Mouse (Mus musculus) embryonic facial prominence, embryonic 11.5 days (tissue): ENCODE measurements around the gene Mxra7. TPM values are rescaled to one million over a fixed set of nuclear protein-coding genes. Genes with fewer than 3 reads are reported as not detected.

ENCODE experiments used
- ATAC-seq: fragments of 200-750 bp; cut with Nextera tagmentation; replicated peaks from 2 replicates; pipeline ENCODE4 v1.8.0; 2017; ENCODE audit warnings: low read depth; ENCODE audit not compliant: insufficient number of reproducible peaks, low FRiP score, low TSS enrichment
- DNase-seq: peaks from one replicate; pipeline ENCODE4 v3.0.0-alpha.2; 2015; ENCODE audit warnings: low spot score
- H3K27ac ChIP-seq: fragments of 300-500 bp; sonication (generic); replicated peaks from 2 replicates; pipeline ENCODE4 v1.5.1; 2014; ENCODE audit warnings: mild to moderate bottlenecking, low read depth, low read length, control low read depth
- H3K27me3 ChIP-seq: fragments of 300-500 bp; sonication (generic); 2 replicates; pipeline ENCODE4 v1.6.1; 2014; ENCODE audit warnings: mild to moderate bottlenecking, low read length, moderate library complexity, mixed read lengths; ENCODE audit not compliant: control insufficient read depth, insufficient read depth
- H3K36me3 ChIP-seq: fragments of 300-500 bp; sonication (generic); replicated peaks from 2 replicates; pipeline ENCODE4 v1.6.1; 2014; ENCODE audit warnings: low read depth, mild to moderate bottlenecking, low read length, moderate library complexity, mixed read lengths; ENCODE audit not compliant: control insufficient read depth, insufficient read depth
- H3K4me1 ChIP-seq: fragments of 300-500 bp; sonication (generic); 2 replicates; pipeline ENCODE4 v1.6.1; 2014; ENCODE audit warnings: low read length, mixed read lengths; ENCODE audit not compliant: control insufficient read depth, insufficient read depth
- H3K4me2 ChIP-seq: fragments of 300-500 bp; sonication (generic); 2 replicates; pipeline ENCODE4 v1.6.1; 2014; ENCODE audit warnings: low read depth, mild to moderate bottlenecking, control low read depth, low read length, moderate library complexity
- H3K4me3 ChIP-seq: fragments of 300-500 bp; sonication (generic); 2 replicates; pipeline ENCODE4 v1.5.1; 2014; ENCODE audit warnings: low read depth, low read length, control low read depth
- H3K9ac ChIP-seq: fragments of 300-500 bp; sonication (generic); replicated peaks from 2 replicates; pipeline ENCODE4 v1.6.1; 2014; ENCODE audit warnings: mild to moderate bottlenecking, control low read depth, low read length
- H3K9me3 ChIP-seq: fragments of 300-500 bp; sonication (generic); replicated peaks from 2 replicates; pipeline ENCODE4 v1.6.1; 2016; ENCODE audit warnings: mild to moderate bottlenecking, low read length, inconsistent platforms, mixed read lengths; ENCODE audit not compliant: control insufficient read depth
- WGBS: fragments of 180-500 bp; shearing (Covaris S2); extraction: QIAGEN DNeasy Blood & Tissue Kit; methylation state at CpG from one replicate; pipeline ENCODE4 v1.1.7; 2014; 5-methylcytosine and 5-hydroxymethylcytosine counted together
- polyA plus RNA-seq: library from polyadenylated mRNA; unstranded; fragments of >200 nt; fragmentation: Nextera tagmentation; extraction: Ambion mirVana; gene quantifications from 2 replicates; pipeline ENCODE4 v1.2.1, GENCODE M21; 2014

Mxra7 gene
- polyA plus RNA-seq, 1 experiment from 2014 or later: 18.1 TPM

- DNase-seq: no peak
- H3K9me3 ChIP-seq: no peaks in the 10 kb centered on the region
- WGBS: 66% methylated on average over 2 of the region's 2 CpGs
- H3K27me3 ChIP-seq: no peaks in the 10 kb centered on the region
- H3K27ac ChIP-seq: no peak overlapping the region
- H3K4me3 ChIP-seq: no peak overlapping the region
- H3K4me1 ChIP-seq: no peaks in the 10 kb centered on the region
- H3K36me3 ChIP-seq: no peaks in the 10 kb centered on the region
- no peak overlapping the region for H3K4me2 ChIP-seq
- ATAC-seq: no peak
- H3K9ac ChIP-seq: no peak overlapping the region
These were observed 54.6 kb downstream of the Mxra7 start for GRCm38 (mm10) chr11:116773205-116773604.

GRCm38 (mm10) chr11:116769873-116770272 is 58.0 kb downstream of the Mxra7 start:
- Histone ChIP-seq H3K4me1 (no peaks in the 10 kb centered on the region), H3K4me3 (no peak overlapping the region), H3K36me3 (no peaks in the 10 kb centered on the region), H3K27me3 (no peaks in the 10 kb centered on the region), H3K4me2 (no peak overlapping the region), H3K9me3 (no peaks in the 10 kb centered on the region), H3K27ac (no peak overlapping the region), H3K9ac (no peak overlapping the region)
- 81% methylated on average over 5 of the region's 5 CpGs for WGBS
- DNase-seq (no peak), ATAC-seq (no peak)

- DNase-seq (no peak), ATAC-seq (no peak)
- no peaks in the 10 kb centered on the region for H3K36me3 ChIP-seq
- H3K9ac ChIP-seq: no peak overlapping the region
- no peak overlapping the region for H3K4me2 ChIP-seq
- H3K4me1 ChIP-seq: no peaks in the 10 kb centered on the region
- H3K27ac ChIP-seq: no peak overlapping the region
- no peaks in the 10 kb centered on the region for H3K27me3 ChIP-seq
- WGBS: 91% methylated on average over 2 of the region's 2 CpGs
- H3K4me3 ChIP-seq: no peak overlapping the region
- H3K9me3 ChIP-seq: no peaks in the 10 kb centered on the region
These were observed 62.9 kb downstream of the Mxra7 start for GRCm38 (mm10) chr11:116764946-116765345.

GRCm38 (mm10) chr11:116764346-116764745 is 63.5 kb downstream of the Mxra7 start:
- no peak overlapping the region for H3K9ac ChIP-seq
- DNase-seq: no peak
- ATAC-seq: no peak
- H3K4me3 ChIP-seq: no peak overlapping the region
- H3K27me3 ChIP-seq: no peaks in the 10 kb centered on the region
- no peak overlapping the region for H3K4me2 ChIP-seq
- H3K4me1 ChIP-seq: no peaks in the 10 kb centered on the region
- H3K9me3 ChIP-seq: no peaks in the 10 kb centered on the region
- WGBS: 92% methylated on average over 7 of the region's 7 CpGs
- no peaks in the 10 kb centered on the region for H3K36me3 ChIP-seq
- H3K27ac ChIP-seq: no peak overlapping the region

- Histone ChIP-seq H3K4me1 (no peaks in the 10 kb centered on the region), H3K27ac (no peak overlapping the region), H3K9ac (no peak overlapping the region), H3K4me3 (no peak overlapping the region), H3K36me3 (no peaks in the 10 kb centered on the region), H3K9me3 (no peaks in the 10 kb centered on the region), H3K27me3 (no peaks in the 10 kb centered on the region), H3K4me2 (no peak overlapping the region)
- 83% methylated on average over 4 of the region's 4 CpGs for WGBS
- DNase-seq (no peak), ATAC-seq (no peak)
These were observed 72.7 kb downstream of the Mxra7 start for GRCm38 (mm10) chr11:116755191-116755590.

GRCm38 (mm10) chr11:116753674-116754470 is 74.0 kb downstream of the Mxra7 start:
- H3K36me3 ChIP-seq: no peaks in the 10 kb centered on the region
- 90% methylated on average over 5 of the region's 5 CpGs for WGBS
- DNase-seq: no peak
- H3K4me3 ChIP-seq: no peak overlapping the region
- H3K9ac ChIP-seq: no peak overlapping the region
- H3K4me2 ChIP-seq: no peak overlapping the region
- H3K27me3 ChIP-seq: no peaks in the 10 kb centered on the region
- ATAC-seq: no peak
- no peaks in the 10 kb centered on the region for H3K9me3 ChIP-seq
- no peaks in the 10 kb centered on the region for H3K4me1 ChIP-seq
- H3K27ac ChIP-seq: no peak overlapping the region

Other genes starting within 250 kb of the Mxra7 start
- 17.2 and 17.4 TPM in 2 replicates for gene Ube2o, start 246.6 kb downstream of the Mxra7 start, polyA plus RNA-seq
- gene Aanat, start 241.6 kb downstream of the Mxra7 start, polyA plus RNA-seq: not detected in 2 replicates
- 2.8 and 3.1 TPM in 2 replicates for gene Rhbdf2, start 201.0 kb downstream of the Mxra7 start, polyA plus RNA-seq
- gene Prcd, start 174.5 kb downstream of the Mxra7 start, polyA plus RNA-seq: 0.43 and 0.77 TPM in 2 replicates
- gene Cygb, start 173.7 kb downstream of the Mxra7 start, polyA plus RNA-seq: 3.5 and 3.8 TPM in 2 replicates
- not detected in 2 replicates for gene St6galnac1, start 52.5 kb downstream of the Mxra7 start, polyA plus RNA-seq
- 67.0 and 67.8 TPM in 2 replicates for gene Mettl23, start 15.2 kb upstream of the Mxra7 start, polyA plus RNA-seq
- gene Jmjd6, start 15.4 kb upstream of the Mxra7 start, polyA plus RNA-seq: 74.2 and 75.1 TPM in 2 replicates
- gene Mfsd11, start 24.4 kb upstream of the Mxra7 start, polyA plus RNA-seq: 33.9 and 35.7 TPM in 2 replicates
- 1,064 and 1,163 TPM in 2 replicates for gene Srsf2, start 25.0 kb upstream of the Mxra7 start, polyA plus RNA-seq
- 1.5 and 2.0 TPM in 2 replicates for gene Mgat5b, start 90.8 kb upstream of the Mxra7 start, polyA plus RNA-seq